Mouse (Mus musculus) midbrain, embryonic 12.5 days (tissue): ENCODE data around the gene Serping1. TPM values are rescaled to one million over a fixed set of nuclear protein-coding genes. Genes with fewer than 3 reads are reported as not detected.
A peak's percentile ranks its signal among the peaks of the same experiment; 100 is the strongest.
"Not testable (repeated sequence)": the region's sequence is repeated elsewhere in the genome, so short reads cannot be mapped to it uniquely, and the experiment has no call there.

ENCODE experiments used
- ATAC-seq: fragments of 200-750 bp; cut with Nextera tagmentation; 2 replicates; pipeline ENCODE4 v1.8.0; 2017; ENCODE audit warnings: low read depth, moderate TSS enrichment, moderate library complexity; ENCODE audit not compliant: low FRiP score
- H3K27ac ChIP-seq: fragments of 300-500 bp; sonication (generic); replicated peaks from 2 replicates; pipeline ENCODE4 v1.5.1; 2016; ENCODE audit warnings: mild to moderate bottlenecking
- H3K27me3 ChIP-seq: fragments of 300-500 bp; sonication (generic); 2 replicates; pipeline ENCODE4 v1.6.1; 2016; ENCODE audit warnings: mild to moderate bottlenecking
- H3K36me3 ChIP-seq: fragments of 300-500 bp; sonication (generic); 2 replicates; pipeline ENCODE4 v1.6.1; 2016
- H3K4me1 ChIP-seq: fragments of 300-500 bp; sonication (generic); 2 replicates; pipeline ENCODE4 v1.6.1; 2016
- H3K4me2 ChIP-seq: fragments of 300-500 bp; sonication (generic); replicated peaks from 2 replicates; pipeline ENCODE4 v1.6.1; 2016; ENCODE audit warnings: mild to moderate bottlenecking, moderate library complexity
- H3K4me3 ChIP-seq: fragments of 300-500 bp; sonication (generic); 2 replicates; pipeline ENCODE4 v1.5.1; 2016; ENCODE audit warnings: mild to moderate bottlenecking
- H3K9ac ChIP-seq: fragments of 300-500 bp; sonication (generic); replicated peaks from 2 replicates; pipeline ENCODE4 v1.6.1; 2016; ENCODE audit warnings: mild to moderate bottlenecking, moderate library complexity
- H3K9me3 ChIP-seq: fragments of 300-500 bp; sonication (generic); 2 replicates; pipeline ENCODE4 v1.6.1; 2016; ENCODE audit warnings: mild to moderate bottlenecking
- WGBS: fragments of 180-500 bp; shearing (Covaris S2); methylation state at CpG from one replicate; pipeline ENCODE4 v1.1.7; 2016; 5-methylcytosine and 5-hydroxymethylcytosine counted together
- polyA plus RNA-seq: library from polyadenylated mRNA; unstranded; fragments of >200 nt; fragmentation: Nextera tagmentation; extraction: Ambion mirVana; gene quantifications from 2 replicates; pipeline ENCODE4 v1.2.1, GENCODE M21; 2016

Gene Serping1
- 38.8 and 46.2 TPM in 2 replicates for polyA plus RNA-seq

- H3K36me3 ChIP-seq, result peaks cover 3% of the 10 kb centered on the region; the same call in 1 of the 2 replicates
- peak within 1 kb of the TSS; percentile 36 for H3K4me3 ChIP-seq
- peak; percentile 42 for ATAC-seq
- peaks cover 23% of the 10 kb centered on the region for H3K4me1 ChIP-seq
- peak within 1 kb of the TSS; percentile 84 for H3K27ac ChIP-seq
- peak within 1 kb of the TSS; percentile 57 for H3K9ac ChIP-seq
- H3K9me3 ChIP-seq, result no peaks in the 10 kb centered on the region
- H3K4me2 ChIP-seq, result peak within 1 kb of the TSS; percentile 55
- H3K27me3 ChIP-seq, result no peaks in the 10 kb centered on the region
- 68% methylated on average over 9 of the region's 9 CpGs for WGBS
Observed at GRCm38 (mm10) chr2:84775241-84775640, at the start of gene Serping1. Gene Serping1, minus strand, starts transcription at chr2:84775444.

- no peak overlapping the region for H3K4me3 ChIP-seq
- H3K27ac ChIP-seq, result no peak overlapping the region
- H3K9ac ChIP-seq, result no peak overlapping the region
- peaks cover 8% of the 10 kb centered on the region for H3K4me1 ChIP-seq
- WGBS, result 40% methylated on average over 2 of the region's 2 CpGs
- H3K4me2 ChIP-seq, result no peak overlapping the region
- ATAC-seq, result no peak
- no peaks in the 10 kb centered on the region for H3K36me3 ChIP-seq
- no peaks in the 10 kb centered on the region for H3K9me3 ChIP-seq
- peaks cover 14% of the 10 kb centered on the region for H3K27me3 ChIP-seq
Observed at GRCm38 (mm10) chr2:84823237-84823636, 48.0 kb upstream of the Serping1 start.

- peaks cover 2% of the 10 kb centered on the region for H3K4me1 ChIP-seq
Observed at GRCm38 (mm10) chr2:84822552-84822951, 47.3 kb upstream of the Serping1 start, which contains the start of gene Smtnl1. Gene Smtnl1, minus strand, starts transcription at chr2:84822652.

GRCm38 (mm10) chr2:84819861-84820260 lies 44.6 kb upstream of the Serping1 start:
- no peak for ATAC-seq
- Histone ChIP-seq H3K9me3 (no peaks in the 10 kb centered on the region), H3K4me2 (no peak overlapping the region), H3K27ac (no peak overlapping the region), H3K27me3 (peaks cover 14% of the 10 kb centered on the region), H3K36me3 (no peaks in the 10 kb centered on the region), H3K4me3 (no peak overlapping the region), H3K9ac (no peak overlapping the region), H3K4me1 (no peaks in the 10 kb centered on the region)
- 74% methylated on average over 3 of the region's 3 CpGs for WGBS

More at GRCm38 (mm10) chr2:84822552-84822951, 47.3 kb upstream of the Serping1 start, which contains the start of gene Smtnl1:
- Histone ChIP-seq H3K9me3 (no peaks in the 10 kb centered on the region), H3K36me3 (no peaks in the 10 kb centered on the region), H3K4me3 (no peak within 1 kb of the TSS), H3K9ac (no peak within 1 kb of the TSS), H3K4me2 (no peak within 1 kb of the TSS), H3K27ac (no peak within 1 kb of the TSS), H3K27me3 (peaks cover 14% of the 10 kb centered on the region)
- no peak for ATAC-seq
- 69% methylated on average over 13 of the region's 13 CpGs for WGBS

GRCm38 (mm10) chr2:84812676-84813075 lies 37.4 kb upstream of the Serping1 start:
- ATAC-seq, result no peak
- H3K4me3 ChIP-seq, result no peak overlapping the region
- WGBS, result 77% methylated on average over 6 of the region's 6 CpGs
- H3K4me1 ChIP-seq, result peaks cover 4% of the 10 kb centered on the region; the same call in 1 of the 2 replicates
- H3K4me2 ChIP-seq, result no peak overlapping the region
- no peaks in the 10 kb centered on the region for H3K9me3 ChIP-seq
- no peaks in the 10 kb centered on the region for H3K36me3 ChIP-seq
- H3K27ac ChIP-seq, result no peak overlapping the region
- H3K27me3 ChIP-seq, result no peaks in the 10 kb centered on the region
- no peak overlapping the region for H3K9ac ChIP-seq

- WGBS, result 88% methylated on average over 7 of the region's 7 CpGs
- Histone ChIP-seq H3K36me3 (no peaks in the 10 kb centered on the region), H3K4me1 (peaks cover 4% of the 10 kb centered on the region; the same call in 1 of the 2 replicates), H3K4me2 (no peak overlapping the region), H3K27ac (no peak overlapping the region), H3K9me3 (no peaks in the 10 kb centered on the region), H3K9ac (no peak overlapping the region), H3K27me3 (no peaks in the 10 kb centered on the region), H3K4me3 (no peak overlapping the region)
- ATAC-seq, result no peak; the same call in 1 of the 2 replicates
Observed at GRCm38 (mm10) chr2:84811880-84812279, 36.6 kb upstream of the Serping1 start.

GRCm38 (mm10) chr2:84810886-84811577 lies 35.8 kb upstream of the Serping1 start:
- Histone ChIP-seq H3K9ac (peak overlapping the region; percentile 6; the same call in 1 of the 2 replicates), H3K4me1 (peaks cover 4% of the 10 kb centered on the region; the same call in 1 of the 2 replicates), H3K9me3 (no peaks in the 10 kb centered on the region), H3K4me3 (0 out of 2 replicates have a peak overlapping the region, but pooled peaks have one; percentile 21), H3K4me2 (peak overlapping the region; percentile 42), H3K27ac (no peak overlapping the region), H3K36me3 (no peaks in the 10 kb centered on the region), H3K27me3 (no peaks in the 10 kb centered on the region)
- 41% methylated on average over 26 of the region's 26 CpGs for WGBS
- peak; percentile 63 for ATAC-seq

- Histone ChIP-seq H3K27ac (no peak overlapping the region), H3K4me3 (no peak overlapping the region), H3K27me3 (no peaks in the 10 kb centered on the region), H3K9me3 (no peaks in the 10 kb centered on the region), H3K4me1 (peaks cover 4% of the 10 kb centered on the region; the same call in 1 of the 2 replicates), H3K4me2 (no peak overlapping the region), H3K9ac (no peak overlapping the region), H3K36me3 (no peaks in the 10 kb centered on the region)
- 79% methylated on average over 6 of the region's 6 CpGs for WGBS
- no peak; the same call in 1 of the 2 replicates for ATAC-seq
Observed at GRCm38 (mm10) chr2:84810526-84810885, 35.3 kb upstream of the Serping1 start.

GRCm38 (mm10) chr2:84809330-84809729 lies 34.1 kb upstream of the Serping1 start:
- Histone ChIP-seq H3K9me3 (no peaks in the 10 kb centered on the region), H3K9ac (no peak overlapping the region), H3K27ac (no peak overlapping the region), H3K4me2 (no peak overlapping the region), H3K36me3 (no peaks in the 10 kb centered on the region), H3K4me3 (no peak overlapping the region), H3K4me1 (peaks cover 4% of the 10 kb centered on the region; the same call in 1 of the 2 replicates), H3K27me3 (no peaks in the 10 kb centered on the region)
- no peak for ATAC-seq

GRCm38 (mm10) chr2:84806546-84806945 lies 31.3 kb upstream of the Serping1 start:
- Histone ChIP-seq H3K36me3 (no peaks in the 10 kb centered on the region), H3K27me3 (no peaks in the 10 kb centered on the region), H3K4me3 (no peak overlapping the region), H3K4me1 (peaks cover 4% of the 10 kb centered on the region; the same call in 1 of the 2 replicates), H3K9ac (no peak overlapping the region), H3K9me3 (no peaks in the 10 kb centered on the region), H3K4me2 (no peak overlapping the region), H3K27ac (no peak overlapping the region)
- no peak for ATAC-seq
- WGBS, result 66% methylated on average over 5 of the region's 5 CpGs

- no peak overlapping the region for H3K4me3 ChIP-seq
- 92% methylated on average over 7 of the region's 7 CpGs for WGBS
- H3K9me3 ChIP-seq, result no peaks in the 10 kb centered on the region
- no peaks in the 10 kb centered on the region for H3K27me3 ChIP-seq
- no peaks in the 10 kb centered on the region for H3K4me1 ChIP-seq
- no peak for ATAC-seq
- no peak overlapping the region for H3K4me2 ChIP-seq
- H3K9ac ChIP-seq, result no peak overlapping the region
- no peaks in the 10 kb centered on the region for H3K36me3 ChIP-seq
- H3K27ac ChIP-seq, result no peak overlapping the region
Observed at GRCm38 (mm10) chr2:84803963-84804362, 28.7 kb upstream of the Serping1 start.

GRCm38 (mm10) chr2:84801223-84801622 lies 26.0 kb upstream of the Serping1 start:
- not testable (repeated sequence) for H3K9ac ChIP-seq, ATAC-seq, H3K4me2 ChIP-seq, H3K27me3 ChIP-seq, H3K9me3 ChIP-seq, H3K4me3 ChIP-seq, H3K27ac ChIP-seq, H3K4me1 ChIP-seq, H3K36me3 ChIP-seq
- 85% methylated on average over 5 of the region's 5 CpGs for WGBS
